Mouse (Mus musculus) hindbrain, embryonic 16.5 days (tissue): ENCODE results near the gene St8sia1. TPM values are rescaled to one million over a fixed set of nuclear protein-coding genes. Genes with fewer than 3 reads are reported as not detected.

Experiments
- ATAC-seq: fragments of 200-750 bp; cut with Nextera tagmentation; 2 replicates; pipeline ENCODE4 v1.8.0; 2017; ENCODE audit warnings: moderate TSS enrichment, moderate library complexity
- H3K27ac ChIP-seq: fragments of 300-500 bp; sonication (generic); 2 replicates; pipeline ENCODE4 v1.5.1; 2014; ENCODE audit warnings: low read depth, mild to moderate bottlenecking, control low read depth, low read length, moderate library complexity
- H3K27me3 ChIP-seq: fragments of 300-500 bp; sonication (generic); replicated peaks from 2 replicates; pipeline ENCODE4 v1.6.1; 2014; ENCODE audit warnings: low read length; ENCODE audit not compliant: control insufficient read depth, insufficient read depth
- H3K36me3 ChIP-seq: fragments of 300-500 bp; sonication (generic); 2 replicates; pipeline ENCODE4 v1.6.1; 2014; ENCODE audit warnings: mild to moderate bottlenecking, low read length, moderate library complexity, mixed read lengths; ENCODE audit not compliant: control insufficient read depth, insufficient read depth
- H3K4me1 ChIP-seq: fragments of 300-500 bp; sonication (generic); 2 replicates; pipeline ENCODE4 v1.6.1; 2014; ENCODE audit warnings: low read depth, low read length; ENCODE audit not compliant: control insufficient read depth, insufficient read depth
- H3K4me2 ChIP-seq: fragments of 300-500 bp; sonication (generic); 2 replicates; pipeline ENCODE4 v1.6.1; 2014; ENCODE audit warnings: mild to moderate bottlenecking, low read length, control low read depth, moderate library complexity
- H3K4me3 ChIP-seq: fragments of 300-500 bp; sonication (generic); 2 replicates; pipeline ENCODE4 v1.5.1; 2014; ENCODE audit warnings: mild to moderate bottlenecking, low read length, control low read depth, moderate library complexity
- H3K9ac ChIP-seq: fragments of 300-500 bp; sonication (generic); 2 replicates; pipeline ENCODE4 v1.6.1; 2014; ENCODE audit warnings: low read depth, mild to moderate bottlenecking, control low read depth, low read length, moderate library complexity
- H3K9me3 ChIP-seq: fragments of 300-500 bp; sonication (generic); 2 replicates; pipeline ENCODE4 v1.6.1; 2014; ENCODE audit warnings: mild to moderate bottlenecking, low read length, moderate library complexity; ENCODE audit not compliant: control insufficient read depth
- WGBS: fragments of 180-500 bp; shearing (Covaris S2); extraction: QIAGEN DNeasy Blood & Tissue Kit; methylation state at CpG from one replicate; pipeline ENCODE4 v1.1.7; 2014; 5-methylcytosine and 5-hydroxymethylcytosine counted together
- polyA plus RNA-seq: library from polyadenylated mRNA; unstranded; fragments of >200 nt; fragmentation: Nextera tagmentation; extraction: Ambion mirVana; gene quantifications from 2 replicates; pipeline ENCODE4 v1.2.1, GENCODE M21; 2015

St8sia1 gene
- polyA plus RNA-seq, 1 experiment from 2014 or later = 6.0 TPM

DNA sequence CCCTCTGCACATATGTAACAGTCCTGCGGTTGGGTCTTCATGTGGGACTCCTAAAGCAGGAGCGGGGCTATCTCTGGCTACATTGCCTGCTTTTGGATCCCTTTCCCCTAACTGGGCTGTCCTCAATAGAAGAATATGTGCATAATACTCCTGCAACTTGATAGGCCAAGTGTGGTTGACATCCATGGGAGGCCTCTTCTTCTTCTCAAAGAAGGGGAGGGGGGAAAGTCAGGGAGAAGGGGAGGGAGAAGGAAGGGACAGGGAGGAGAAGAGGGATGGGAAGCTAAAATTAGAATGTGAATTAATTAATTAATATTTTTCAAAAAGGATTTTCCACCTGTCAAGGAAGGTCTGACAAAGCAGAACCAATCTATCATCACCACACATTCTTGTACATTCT lies 97.2 kb downstream of the St8sia1 start:
- WGBS = 96% methylated on average over 2 of the region's 2 CpGs
- peaks cover 7% of the 10 kb centered on the region for H3K4me1 ChIP-seq
- H3K36me3 ChIP-seq = peaks cover 4% of the 10 kb centered on the region; the same call in 1 of the 2 replicates
- no peak overlapping the region for H3K9ac ChIP-seq
- peak; percentile 28 for ATAC-seq
- no peaks in the 10 kb centered on the region for H3K27me3 ChIP-seq
- no peaks in the 10 kb centered on the region for H3K9me3 ChIP-seq
- H3K4me3 ChIP-seq = no peak overlapping the region
- H3K4me2 ChIP-seq = no peak overlapping the region
- no peak overlapping the region for H3K27ac ChIP-seq

- 93% methylated on average over 6 of the region's 6 CpGs for WGBS
- no peak for ATAC-seq
- H3K9me3 ChIP-seq = no peaks in the 10 kb centered on the region
These were observed 99.1 kb downstream of the St8sia1 start for GRCm38 (mm10) chr6:142865199-142865598.

GRCm38 (mm10) chr6:142863881-142864280 lies 100.4 kb downstream of the St8sia1 start:
- Histone ChIP-seq H3K4me3 (no peak overlapping the region), H3K4me1 (peaks cover 7% of the 10 kb centered on the region), H3K27me3 (no peaks in the 10 kb centered on the region), H3K9ac (no peak overlapping the region), H3K9me3 (no peaks in the 10 kb centered on the region), H3K36me3 (peaks cover 4% of the 10 kb centered on the region; the same call in 1 of the 2 replicates), H3K27ac (no peak overlapping the region), H3K4me2 (no peak overlapping the region)
- WGBS = 96% methylated on average over 4 of the region's 4 CpGs
- ATAC-seq = no peak

More at GRCm38 (mm10) chr6:142865199-142865598, 99.1 kb downstream of the St8sia1 start:
- Histone ChIP-seq H3K4me3 (no peak overlapping the region), H3K9ac (no peak overlapping the region), H3K27ac (no peak overlapping the region), H3K4me2 (no peak overlapping the region), H3K27me3 (no peaks in the 10 kb centered on the region), H3K4me1 (peaks cover 7% of the 10 kb centered on the region), H3K36me3 (peaks cover 4% of the 10 kb centered on the region; the same call in 1 of the 2 replicates)

DNA sequence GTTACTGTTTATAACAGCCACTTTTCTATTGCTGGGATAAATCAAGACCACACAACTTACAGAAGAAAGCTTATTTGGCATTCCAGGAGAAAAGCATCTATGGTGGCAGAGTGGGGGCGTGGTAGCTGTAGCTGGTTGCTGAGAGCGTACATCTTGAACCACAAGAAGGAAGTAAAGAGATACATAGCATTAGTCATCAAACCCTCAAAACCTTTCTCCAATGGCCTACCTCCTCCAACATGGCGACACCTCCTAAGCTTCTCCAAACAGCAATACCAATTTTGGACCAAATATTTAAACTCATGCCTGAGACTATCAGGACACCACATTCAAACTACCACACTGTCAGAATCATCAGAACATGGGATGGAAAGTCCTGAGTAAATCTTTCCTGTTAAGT lies 102.0 kb downstream of the St8sia1 start:
- no peak for ATAC-seq
- peaks cover under 1% of the 10 kb centered on the region; the same call in 1 of the 2 replicates for H3K4me1 ChIP-seq
- H3K27me3 ChIP-seq = no peaks in the 10 kb centered on the region
- no peaks in the 10 kb centered on the region for H3K9me3 ChIP-seq
- H3K9ac ChIP-seq = no peak overlapping the region
- no peak overlapping the region for H3K4me3 ChIP-seq
- H3K4me2 ChIP-seq = no peak overlapping the region
- WGBS = 95% methylated on average over 3 of the region's 3 CpGs
- peaks cover 4% of the 10 kb centered on the region; the same call in 1 of the 2 replicates for H3K36me3 ChIP-seq
- no peak overlapping the region for H3K27ac ChIP-seq

DNA sequence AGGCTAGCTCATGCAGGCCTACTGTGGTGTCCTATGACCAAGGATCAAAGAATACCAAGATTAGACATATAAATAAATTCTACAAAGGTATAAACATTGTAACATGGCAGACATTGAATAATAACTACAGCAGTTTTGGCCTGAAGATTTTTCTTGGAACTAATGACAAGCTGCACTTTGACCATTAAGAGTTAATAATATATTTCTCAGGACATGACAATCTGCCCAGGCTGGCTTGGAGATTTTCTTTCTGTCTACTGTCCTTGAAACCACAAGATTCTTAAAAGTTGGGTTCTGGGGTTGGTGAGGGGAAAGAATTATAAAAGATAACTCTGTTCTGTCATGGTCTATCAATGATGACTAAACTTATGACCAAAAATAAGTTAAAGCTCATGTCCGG lies 103.9 kb downstream of the St8sia1 start:
- Histone ChIP-seq H3K4me2 (no peak overlapping the region), H3K9ac (no peak overlapping the region), H3K9me3 (no peaks in the 10 kb centered on the region), H3K36me3 (peaks cover 4% of the 10 kb centered on the region; the same call in 1 of the 2 replicates), H3K27ac (no peak overlapping the region), H3K4me3 (no peak overlapping the region), H3K27me3 (no peaks in the 10 kb centered on the region), H3K4me1 (no peaks in the 10 kb centered on the region)
- ATAC-seq = no peak
- 96% methylated on average over 1 of the region's 1 CpGs for WGBS

GRCm38 (mm10) chr6:142859946-142860345 lies 104.3 kb downstream of the St8sia1 start:
- H3K36me3 ChIP-seq = peaks cover 4% of the 10 kb centered on the region; the same call in 1 of the 2 replicates

DNA sequence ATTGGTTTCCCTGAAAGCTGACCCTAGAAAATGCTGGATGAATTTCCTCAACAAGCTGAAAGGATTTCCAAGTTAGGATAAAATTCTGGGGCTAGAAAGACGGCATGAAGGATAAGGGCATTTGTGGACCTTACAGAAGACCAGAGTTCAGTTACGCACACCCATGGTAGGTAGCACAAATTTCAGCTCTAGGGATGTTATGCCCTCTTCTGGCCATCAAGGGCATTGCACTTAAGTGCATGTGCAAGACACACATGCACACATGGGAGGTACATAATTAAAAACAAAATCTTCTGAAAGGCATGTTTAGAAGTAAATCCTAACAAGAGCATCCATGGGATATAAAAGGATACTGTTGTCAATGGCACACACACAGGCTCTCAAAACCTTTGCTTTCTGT lies 105.3 kb downstream of the St8sia1 start:
- Histone ChIP-seq H3K9ac (no peak overlapping the region), H3K4me3 (no peak overlapping the region), H3K36me3 (peaks cover 4% of the 10 kb centered on the region; the same call in 1 of the 2 replicates), H3K4me1 (no peaks in the 10 kb centered on the region), H3K27me3 (no peaks in the 10 kb centered on the region), H3K9me3 (no peaks in the 10 kb centered on the region), H3K4me2 (no peak overlapping the region), H3K27ac (no peak overlapping the region)
- ATAC-seq = no peak
- WGBS = 94% methylated on average over 2 of the region's 2 CpGs

More at GRCm38 (mm10) chr6:142859946-142860345, 104.3 kb downstream of the St8sia1 start:
- H3K4me3 ChIP-seq = no peak overlapping the region
- ATAC-seq = no peak
- 95% methylated on average over 4 of the region's 4 CpGs for WGBS
- H3K9ac ChIP-seq = no peak overlapping the region
- no peaks in the 10 kb centered on the region for H3K4me1 ChIP-seq
- H3K27me3 ChIP-seq = no peaks in the 10 kb centered on the region
- no peaks in the 10 kb centered on the region for H3K9me3 ChIP-seq
- no peak overlapping the region for H3K27ac ChIP-seq
- H3K4me2 ChIP-seq = no peak overlapping the region

DNA sequence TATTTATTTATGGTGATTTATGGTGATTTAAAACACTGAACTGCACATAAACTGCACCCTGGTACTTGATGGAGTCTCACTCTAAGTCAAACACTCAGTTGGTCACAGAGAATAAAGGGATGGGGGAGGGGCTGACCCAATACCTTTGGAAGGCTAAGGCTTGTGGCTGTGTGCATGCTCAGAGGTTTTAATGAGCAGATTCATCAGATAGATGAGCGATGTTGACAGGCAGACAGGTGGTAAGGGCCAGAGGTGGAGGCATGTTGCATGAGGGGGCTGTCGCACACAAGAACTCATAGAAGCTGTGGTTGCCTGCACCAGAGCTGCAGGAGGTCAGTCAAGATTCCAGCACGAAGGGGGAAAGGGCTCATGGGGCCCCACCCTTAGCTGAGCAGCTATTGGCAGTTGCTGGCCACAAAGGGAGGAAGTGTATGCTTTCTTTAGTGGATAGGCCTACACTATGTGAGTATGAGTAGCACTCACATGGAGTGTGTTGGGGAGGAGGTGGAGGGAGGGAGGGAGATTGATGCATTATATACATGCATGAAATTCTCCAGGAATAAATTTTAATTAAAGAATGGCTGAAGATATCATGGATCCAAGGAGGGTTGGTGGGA lies 107.9 kb downstream of the St8sia1 start:
- H3K36me3 ChIP-seq = no peaks in the 10 kb centered on the region
- WGBS = 48% methylated on average over 3 of the region's 3 CpGs
- ATAC-seq = peak; percentile 43; the same call in 1 of the 2 replicates
- no peaks in the 10 kb centered on the region for H3K4me1 ChIP-seq
- H3K4me2 ChIP-seq = no peak overlapping the region
- no peak overlapping the region for H3K4me3 ChIP-seq
- H3K27ac ChIP-seq = no peak overlapping the region
- H3K9ac ChIP-seq = no peak overlapping the region
- H3K9me3 ChIP-seq = no peaks in the 10 kb centered on the region
- no peaks in the 10 kb centered on the region for H3K27me3 ChIP-seq

DNA sequence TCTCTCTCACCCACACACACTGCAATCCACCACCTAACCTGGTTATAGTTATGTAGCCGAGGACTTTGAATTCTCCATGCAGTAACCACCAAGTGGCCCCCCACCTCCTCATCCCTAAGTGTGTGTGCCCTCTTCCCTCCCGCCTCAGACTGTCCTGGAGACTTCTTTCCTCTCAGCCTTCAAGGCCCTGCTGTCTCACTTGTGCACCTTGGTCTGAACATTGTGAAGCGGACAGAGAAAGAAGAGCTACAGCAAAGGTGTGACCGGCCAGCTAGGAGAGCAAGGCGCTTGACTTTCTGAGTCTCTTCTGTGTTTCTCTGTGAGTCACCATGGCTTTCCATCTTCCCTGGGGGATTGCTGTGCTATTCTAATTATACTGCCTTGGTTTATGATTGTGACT lies 108.5 kb downstream of the St8sia1 start:
- H3K4me2 ChIP-seq = no peak overlapping the region
- ATAC-seq = 0 out of 2 replicates have a peak, but pooled peaks have one; percentile 16
- no peaks in the 10 kb centered on the region for H3K9me3 ChIP-seq
- no peaks in the 10 kb centered on the region for H3K4me1 ChIP-seq
- H3K27ac ChIP-seq = no peak overlapping the region
- no peaks in the 10 kb centered on the region for H3K27me3 ChIP-seq
- WGBS = 91% methylated on average over 5 of the region's 5 CpGs
- H3K4me3 ChIP-seq = no peak overlapping the region
- no peaks in the 10 kb centered on the region for H3K36me3 ChIP-seq
- no peak overlapping the region for H3K9ac ChIP-seq
